Mouse (Mus musculus): ENCODE measurements around the gene Kcnq1.

- no peak for TF ChIP-seq POLR2A (IDR thresholded peaks at IDR 0.05; ENCODE audit: extremely low read depth, insufficient read depth, low read length)
- TF ChIP-seq CTCF (IDR thresholded peaks at IDR 0.05; ENCODE audit: extremely low read depth, insufficient read depth, low read length): no peak
Observed at GRCm38 (mm10) chr7:143188589-143188988, 82.4 kb downstream of the Kcnq1 start.
